Mouse (Mus musculus): ENCODE data around the gene Vsig2. TPM values are rescaled to one million over a fixed set of nuclear protein-coding genes. Genes with fewer than 3 reads are reported as not detected.

Vsig2 gene
- total RNA-seq, 2 experiments from 2014 or later = 2.4 to 4.8 TPM

- peak; percentile 55 to 59 for DNase-seq (ENCODE audit: low spot score in 2 of 2)
These were observed 8.0 kb upstream of the Vsig2 start for GRCm38 (mm10) chr9:37530888-37531705.

DNA sequence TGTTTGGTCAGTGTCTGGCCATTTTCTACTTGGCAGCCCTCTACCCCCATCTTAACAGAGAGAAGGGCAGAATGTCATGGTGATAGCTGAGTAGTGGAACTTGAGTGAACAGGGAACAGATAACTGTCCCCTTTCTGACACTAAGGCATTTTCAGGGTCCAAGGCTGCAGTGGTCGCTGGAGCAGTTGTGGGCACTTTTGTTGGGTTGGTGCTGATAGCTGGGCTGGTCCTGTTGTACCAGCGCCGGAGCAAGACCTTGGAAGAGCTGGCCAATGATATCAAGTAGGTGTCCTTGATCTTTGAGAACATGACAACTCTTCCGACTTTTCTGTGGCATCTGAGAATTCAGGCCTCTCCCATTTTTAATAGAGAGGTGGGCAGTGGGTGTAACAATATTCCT lies 2.2 kb upstream of the Vsig2 start:
- DNase-seq (ENCODE audit: low spot score in 2 of 2) = no peak

- DNase-seq (ENCODE audit: low spot score in 2 of 2) = no peak
These were observed 1.3 kb upstream of the Vsig2 start for GRCm38 (mm10) chr9:37537658-37538250.

GRCm38 (mm10) chr9:37540226-37540625 lies 1.2 kb downstream of the Vsig2 start:
- DNase-seq (ENCODE audit: low spot score in 2 of 2) = peak in 1 of 2 experiments; percentile 15

DNA sequence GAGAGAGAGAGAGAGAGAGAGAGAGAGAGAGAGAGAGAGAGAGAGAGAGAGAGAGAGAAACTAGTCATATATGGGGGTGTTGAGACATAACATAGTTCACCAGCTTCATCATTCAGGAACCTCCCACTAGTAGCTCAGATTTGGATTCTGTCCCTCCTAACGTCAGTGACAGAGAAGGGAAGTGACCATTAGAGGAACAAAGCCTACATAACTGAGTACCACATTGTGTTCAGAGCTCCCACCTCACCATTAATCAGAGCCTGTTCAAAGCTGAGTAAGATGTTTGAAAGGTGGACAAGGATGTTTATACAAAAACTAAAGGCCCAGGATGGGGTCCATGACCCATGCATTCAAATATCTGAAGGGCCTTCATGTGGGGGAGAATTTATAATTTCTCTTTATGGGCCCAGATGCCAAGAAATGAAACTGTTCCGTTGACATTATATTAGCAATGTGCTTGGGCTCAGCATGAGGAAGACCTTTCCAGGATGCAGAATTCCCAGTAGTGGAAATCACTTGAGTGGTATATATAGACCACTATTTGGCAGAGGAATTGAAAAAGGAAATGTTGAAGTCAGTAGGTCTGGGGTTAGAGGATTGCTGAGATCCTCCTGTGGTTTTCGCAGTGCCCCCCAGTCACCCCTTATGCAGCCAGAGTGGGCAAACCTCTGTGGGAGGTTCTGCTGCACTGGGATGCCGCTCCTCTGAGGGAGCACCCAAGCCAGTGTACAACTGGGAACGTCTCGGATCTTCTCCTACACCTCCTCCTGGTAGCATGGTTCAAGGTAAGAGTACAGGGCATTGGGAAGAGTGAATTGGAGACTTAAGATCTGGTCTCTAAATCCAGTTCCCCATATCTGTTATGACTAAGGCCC lies 1.9 kb downstream of the Vsig2 start:
- no peak for DNase-seq (ENCODE audit: low spot score in 2 of 2)

GRCm38 (mm10) chr9:37541851-37542642 lies 3.0 kb downstream of the Vsig2 start:
- no peak for DNase-seq (ENCODE audit: low spot score in 2 of 2)

GRCm38 (mm10) chr9:37543869-37544440 lies 4.9 kb downstream of the Vsig2 start:
- DNase-seq (ENCODE audit: low spot score in 2 of 2) = no peak

GRCm38 (mm10) chr9:37544447-37545165 lies 5.6 kb downstream of the Vsig2 start:
- DNase-seq (ENCODE audit: low spot score in 2 of 2) = peak; percentile 77 to 84

DNA sequence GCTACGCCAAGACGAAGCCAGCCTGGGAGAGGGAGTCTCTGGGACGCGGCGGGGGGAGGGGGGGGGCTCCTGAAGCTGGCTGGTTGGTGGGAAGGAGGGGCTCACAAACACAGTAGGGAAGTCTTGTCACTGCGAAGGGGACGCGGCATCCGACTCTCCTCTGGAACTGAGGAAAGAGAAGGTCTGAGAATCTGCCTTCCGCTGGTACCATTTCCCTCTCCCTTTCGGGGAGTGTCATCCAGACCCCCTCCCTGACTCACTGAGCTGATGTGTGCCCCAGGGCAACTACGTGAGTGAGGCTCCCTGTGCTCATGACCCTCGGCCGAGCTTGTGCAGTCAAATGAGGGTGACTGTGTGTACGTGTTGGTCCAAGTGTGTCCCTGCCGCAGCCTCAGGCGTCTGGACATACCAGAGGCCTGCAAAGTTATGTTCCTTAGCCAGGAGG lies 6.1 kb downstream of the Vsig2 start:
- DNase-seq (ENCODE audit: low spot score in 2 of 2) = no peak

GRCm38 (mm10) chr9:37545847-37546452 lies 6.9 kb downstream of the Vsig2 start:
- no peak for DNase-seq (ENCODE audit: low spot score in 2 of 2)

DNA sequence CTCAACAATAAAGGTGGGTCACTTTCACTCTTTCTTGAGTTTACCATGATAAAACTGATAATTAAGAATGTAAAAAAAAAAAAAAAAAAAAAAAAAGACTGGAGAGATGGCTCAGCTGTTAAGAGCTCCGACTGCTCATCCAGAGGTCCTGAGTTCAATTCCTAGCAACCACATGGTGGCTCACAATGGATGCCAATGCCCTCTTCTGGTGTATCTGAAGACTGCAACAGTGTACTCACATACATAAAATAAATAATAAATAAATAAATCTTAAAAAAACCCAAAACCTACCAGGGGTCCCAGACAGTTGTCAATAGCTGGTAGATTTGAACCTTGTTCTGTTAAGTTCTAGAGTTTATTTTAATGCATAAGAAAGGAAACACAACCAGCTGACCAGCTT lies 7.8 kb downstream of the Vsig2 start:
- DNase-seq (ENCODE audit: low spot score in 2 of 2) = no peak

GRCm38 (mm10) chr9:37550435-37550834 lies 11.4 kb downstream of the Vsig2 start:
- DNase-seq (ENCODE audit: low spot score in 2 of 2) = no peak

DNA sequence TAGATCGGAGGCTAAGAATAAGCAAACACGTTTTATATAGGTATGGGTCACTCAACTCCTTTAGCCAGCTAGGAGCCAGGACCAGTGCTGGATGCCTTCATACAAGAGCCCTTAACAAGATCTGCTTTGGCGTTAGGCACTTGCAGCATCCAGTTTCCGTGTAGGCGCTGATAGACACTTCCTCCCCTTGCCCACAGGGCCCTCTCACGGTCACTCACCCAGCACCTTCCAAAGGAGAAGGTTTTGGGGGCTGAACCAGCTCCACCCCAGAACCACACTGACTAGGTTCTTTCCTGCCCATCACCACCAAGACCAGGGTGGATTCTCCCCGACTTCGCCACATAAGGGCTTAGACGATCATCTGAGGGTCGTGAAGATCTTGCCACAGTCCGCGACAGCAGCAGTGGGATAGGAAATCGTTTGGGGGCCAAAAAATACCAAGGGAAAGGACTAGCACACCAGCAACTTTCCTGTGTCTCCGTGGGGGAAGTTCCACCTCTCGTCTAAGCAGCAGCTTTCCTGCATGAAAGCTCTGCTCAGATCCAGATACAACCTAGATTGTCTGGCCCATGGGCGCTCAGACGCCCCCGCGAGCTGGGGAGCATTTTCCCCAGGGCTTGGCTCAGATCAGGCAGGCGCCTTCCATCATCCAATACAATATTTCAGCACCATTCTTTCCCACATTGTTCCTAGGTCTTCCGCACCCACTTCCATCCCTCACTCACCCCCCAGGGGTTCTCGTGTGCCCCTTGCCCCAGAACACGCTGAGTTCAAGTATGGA lies 12.9 kb downstream of the Vsig2 start:
- no peak for DNase-seq (ENCODE audit: low spot score in 2 of 2)

- peak; percentile 77 to 83 for DNase-seq (ENCODE audit: low spot score in 2 of 2)
These were observed 13.7 kb downstream of the Vsig2 start, which contains the start of gene Nrgn for GRCm38 (mm10) chr9:37552536-37553293. TSS of gene Nrgn (minus strand) at chr9:37552904.

DNA sequence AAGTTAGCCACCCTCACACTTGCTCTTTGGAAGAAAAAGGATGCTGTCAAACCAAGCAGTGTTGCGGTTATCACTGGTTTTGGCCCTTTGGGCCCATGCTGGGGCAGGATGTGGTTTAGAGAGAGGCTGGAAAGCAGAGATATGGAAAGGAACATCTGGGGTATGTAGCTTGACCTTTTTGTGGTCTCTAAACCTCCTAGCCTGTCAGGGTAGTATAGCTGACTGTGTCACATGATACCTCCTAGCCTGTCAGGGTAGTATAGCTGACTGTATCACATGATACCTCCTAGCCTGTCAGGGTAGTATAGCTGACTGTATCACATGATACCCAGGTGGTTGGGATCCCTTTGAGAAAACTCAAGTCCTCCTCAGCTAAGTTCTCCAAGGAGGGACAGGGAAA lies 15.2 kb downstream of the Vsig2 start:
- DNase-seq (ENCODE audit: low spot score in 2 of 2) = no peak

GRCm38 (mm10) chr9:37554838-37555748 lies 16.0 kb downstream of the Vsig2 start, which contains the start of gene Siae:
TSS of gene Siae (plus strand) at chr9:37555698.
- no peak for DNase-seq (ENCODE audit: low spot score in 2 of 2)

- DNase-seq (ENCODE audit: low spot score in 2 of 2) = no peak
These were observed 17.3 kb downstream of the Vsig2 start for GRCm38 (mm10) chr9:37556366-37556765.

All from layer of hippocampus, postnatal 10 days (tissue).